Mouse (Mus musculus) ES-Bruce4 (cell line): ENCODE measurements at regions not wholly inside any gene's neighbourhood (a gene's known extent, or its start where the extent isn't known, plus 50 kb on each side); places are given as distances from the start of the nearest gene placed in this dataset.

Source experiments
- H3K27ac ChIP-seq: 2 replicates; pipeline ENCODE4 v1.5.1; 2012; ENCODE audit warnings: low read length, inconsistent platforms; ENCODE audit not compliant: insufficient read depth
- H3K27me3 ChIP-seq: 2 replicates; pipeline ENCODE4 v1.6.1; 2012; ENCODE audit warnings: mild to moderate bottlenecking, low read length, inconsistent platforms; ENCODE audit not compliant: control insufficient read depth, poor library complexity, insufficient read depth, severe bottlenecking
- H3K36me3 ChIP-seq: 2 replicates; pipeline ENCODE4 v1.6.1; 2012; ENCODE audit warnings: inconsistent platforms, mild to moderate bottlenecking, low read length, moderate library complexity; ENCODE audit not compliant: control insufficient read depth, poor library complexity, insufficient read depth, severe bottlenecking
- H3K4me1 ChIP-seq: one replicate; pipeline ENCODE4 v1.8.1; 2011; ENCODE audit warnings: low read length; ENCODE audit not compliant: control insufficient read depth, insufficient read depth
- H3K4me3 ChIP-seq: 2 replicates; pipeline ENCODE4 v1.5.1; 2011; ENCODE audit warnings: low read depth, mild to moderate bottlenecking, low read length
- H3K9ac ChIP-seq: 2 replicates; pipeline ENCODE4 v1.6.1; 2012; ENCODE audit warnings: low read depth, mild to moderate bottlenecking, inconsistent platforms; ENCODE audit not compliant: poor library complexity, severe bottlenecking
- H3K9me3 ChIP-seq: replicated peaks from 2 replicates; pipeline ENCODE4 v1.6.1; 2012; ENCODE audit warnings: mild to moderate bottlenecking, low read length, inconsistent platforms; ENCODE audit not compliant: control insufficient read depth, poor library complexity, insufficient read depth, severe bottlenecking
- CTCF ChIP-seq: IDR thresholded peaks from one replicate; pipeline ENCODE4 v1.8.1; 2011; ENCODE audit warnings: low read depth, low read length
- EP300 ChIP-seq: IDR thresholded peaks from 2 replicates; pipeline ENCODE4 v1.6.1; 2011; ENCODE audit warnings: low read depth, low read length; ENCODE audit not compliant: insufficient read depth
- POLR2A ChIP-seq: IDR thresholded peaks from one replicate; pipeline ENCODE4 v1.8.1; 2011; ENCODE audit warnings: low read length; ENCODE audit not compliant: insufficient read depth

DNA sequence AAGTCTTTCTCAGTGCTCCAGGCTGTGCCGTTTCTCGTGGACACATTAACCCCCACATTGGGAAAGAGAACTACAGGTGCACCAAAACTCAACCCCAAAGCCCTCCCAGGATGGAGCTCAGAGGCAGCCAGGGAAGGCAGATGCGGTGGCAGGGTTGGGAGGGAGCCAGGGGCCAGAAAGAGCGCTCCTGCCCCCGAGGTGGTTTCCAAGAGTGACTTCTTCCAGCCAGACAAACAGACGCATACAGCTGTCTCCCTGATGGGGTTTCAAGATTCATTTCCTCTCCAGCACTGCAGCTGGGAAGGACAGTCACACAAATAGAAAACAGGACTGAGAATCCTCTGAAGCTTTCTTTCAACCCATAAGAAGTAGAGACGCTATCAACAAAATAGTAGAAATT lies 303.5 kb downstream of the Tns1 start:
- no peaks in the 10 kb centered on the region for H3K27me3 ChIP-seq
- no peak overlapping the region for H3K9ac ChIP-seq
- H3K36me3 ChIP-seq: no peaks in the 10 kb centered on the region
- no peaks in the 10 kb centered on the region for H3K9me3 ChIP-seq
- no peak overlapping the region for H3K27ac ChIP-seq
- no peak for TF ChIP-seq EP300
- no peak for TF ChIP-seq CTCF
- no peak for TF ChIP-seq POLR2A
- no peaks in the 10 kb centered on the region for H3K4me1 ChIP-seq
- no peak overlapping the region for H3K4me3 ChIP-seq

DNA sequence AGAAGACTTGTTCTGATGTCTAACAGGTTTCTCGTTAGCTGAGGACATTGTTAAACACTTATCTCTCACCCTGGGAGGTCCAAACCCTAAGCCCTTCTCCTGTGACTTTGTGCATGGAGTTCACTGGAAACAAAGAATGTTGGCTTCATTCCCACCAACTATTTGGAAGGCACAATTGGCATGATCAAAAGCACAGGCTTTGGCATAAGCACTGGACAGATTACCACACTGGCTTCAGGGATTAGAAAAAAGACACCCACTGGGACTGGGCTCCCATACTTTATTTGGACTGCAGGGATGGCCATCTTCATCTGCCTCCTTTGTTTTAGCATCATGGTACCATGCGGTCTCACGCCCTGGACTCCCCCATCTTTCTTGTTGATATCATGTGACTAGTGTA lies 317.0 kb downstream of the Tns1 start:
- H3K27me3 ChIP-seq: no peaks in the 10 kb centered on the region
- no peak overlapping the region for H3K9ac ChIP-seq
- H3K27ac ChIP-seq: no peak overlapping the region
- 0 out of 2 replicates have a peak, but pooled peaks cover 5% of the 10 kb centered on the region for H3K9me3 ChIP-seq
- H3K36me3 ChIP-seq: no peaks in the 10 kb centered on the region
- no peaks in the 10 kb centered on the region for H3K4me1 ChIP-seq
- TF ChIP-seq EP300 (no peak), CTCF (no peak), POLR2A (no peak)
- H3K4me3 ChIP-seq: no peak overlapping the region

DNA sequence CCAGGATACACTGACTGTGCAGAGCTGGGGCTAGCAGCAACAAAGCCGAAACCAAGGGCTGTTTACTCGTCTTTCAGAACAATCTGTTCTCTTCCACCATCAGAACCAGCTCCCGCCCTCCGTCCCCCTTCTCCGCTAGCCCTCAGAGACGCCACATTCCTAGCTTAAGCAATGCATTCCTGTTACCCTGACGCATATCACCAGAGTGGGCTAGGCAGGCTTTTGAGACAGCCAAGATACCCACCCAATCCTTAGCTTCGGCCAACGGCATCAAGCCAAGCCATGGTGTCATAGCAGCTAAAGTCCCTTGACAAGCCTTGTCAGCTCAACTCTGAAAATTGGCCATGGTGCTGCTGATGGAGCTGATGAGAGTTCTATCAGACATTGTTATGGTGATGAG lies 319.1 kb downstream of the Tns1 start:
- Histone ChIP-seq H3K27ac (no peak overlapping the region), H3K9ac (no peak overlapping the region), H3K4me1 (no peaks in the 10 kb centered on the region), H3K9me3 (0 out of 2 replicates have a peak, but pooled peaks cover 5% of the 10 kb centered on the region), H3K36me3 (no peaks in the 10 kb centered on the region), H3K4me3 (no peak overlapping the region), H3K27me3 (no peaks in the 10 kb centered on the region)
- TF ChIP-seq POLR2A (no peak), CTCF (no peak), EP300 (no peak)

- no peak overlapping the region for H3K4me3 ChIP-seq
- no peaks in the 10 kb centered on the region for H3K9me3 ChIP-seq
- no peaks in the 10 kb centered on the region for H3K36me3 ChIP-seq
- TF ChIP-seq EP300: no peak
- no peak for TF ChIP-seq POLR2A
- TF ChIP-seq CTCF: no peak
- H3K27ac ChIP-seq: no peak overlapping the region
- no peaks in the 10 kb centered on the region for H3K4me1 ChIP-seq
- no peak overlapping the region for H3K9ac ChIP-seq
- H3K27me3 ChIP-seq: no peaks in the 10 kb centered on the region
Measured at GRCm38 (mm10) chr1:73799996-73800395, 324.3 kb downstream of the Tns1 start.

- Histone ChIP-seq H3K9me3 (no peaks in the 10 kb centered on the region), H3K27ac (no peak overlapping the region), H3K36me3 (no peaks in the 10 kb centered on the region), H3K9ac (no peak overlapping the region), H3K4me3 (no peak overlapping the region), H3K27me3 (no peaks in the 10 kb centered on the region), H3K4me1 (no peaks in the 10 kb centered on the region)
- TF ChIP-seq POLR2A (no peak), CTCF (no peak), EP300 (no peak)
Measured at GRCm38 (mm10) chr1:73799246-73799645, 325.0 kb downstream of the Tns1 start.

GRCm38 (mm10) chr1:73797858-73798257 lies 326.4 kb downstream of the Tns1 start:
- no peaks in the 10 kb centered on the region for H3K27me3 ChIP-seq
- no peaks in the 10 kb centered on the region for H3K9me3 ChIP-seq
- no peak overlapping the region for H3K27ac ChIP-seq
- no peaks in the 10 kb centered on the region for H3K36me3 ChIP-seq
- no peak overlapping the region for H3K4me3 ChIP-seq
- no peaks in the 10 kb centered on the region for H3K4me1 ChIP-seq
- H3K9ac ChIP-seq: no peak overlapping the region
- TF ChIP-seq EP300 (no peak), CTCF (no peak), POLR2A (no peak)
